Mouse (Mus musculus): ENCODE data around the gene Rassf10.
"Not testable (repeated sequence)": the region's sequence is repeated elsewhere in the genome, so short reads cannot be mapped to it uniquely, and the experiment has no call there.

Gene Rassf10

GRCm38 (mm10) chr7:112953777-112954291, at the start of gene Rassf10:
TSS of gene Rassf10 (plus strand) at chr7:112953962.
- no peak for DNase-seq (ENCODE audit: low read depth)

- no peak for DNase-seq (ENCODE audit: low read depth)
These were observed 46.9 kb upstream of the Rassf10 start for GRCm38 (mm10) chr7:112906848-112907247.

- DNase-seq (ENCODE audit: low read depth) = no peak
These were observed 46.3 kb upstream of the Rassf10 start for GRCm38 (mm10) chr7:112907468-112907867.

GRCm38 (mm10) chr7:112909164-112909563, 44.6 kb upstream of the Rassf10 start:
- no peak for DNase-seq (ENCODE audit: low read depth)

GRCm38 (mm10) chr7:112912969-112913368, 40.8 kb upstream of the Rassf10 start:
- no peak for DNase-seq (ENCODE audit: low read depth)

GRCm38 (mm10) chr7:112915571-112915970, 38.2 kb upstream of the Rassf10 start:
- no peak for DNase-seq (ENCODE audit: low read depth)

- DNase-seq (ENCODE audit: low read depth) = no peak
These were observed 36.0 kb upstream of the Rassf10 start for GRCm38 (mm10) chr7:112917613-112918278.

- no peak for DNase-seq (ENCODE audit: low read depth)
These were observed 35.3 kb upstream of the Rassf10 start for GRCm38 (mm10) chr7:112918279-112918991.

- peak; percentile 7 for DNase-seq (ENCODE audit: low read depth)
These were observed 33.9 kb upstream of the Rassf10 start for GRCm38 (mm10) chr7:112919845-112920244.

GRCm38 (mm10) chr7:112922801-112923200, 31.0 kb upstream of the Rassf10 start:
- DNase-seq (ENCODE audit: low read depth) = no peak

- no peak for DNase-seq (ENCODE audit: low read depth)
These were observed 30.1 kb upstream of the Rassf10 start for GRCm38 (mm10) chr7:112923712-112924111.

GRCm38 (mm10) chr7:112930669-112931068, 23.1 kb upstream of the Rassf10 start:
- no peak for DNase-seq (ENCODE audit: low read depth)

- not testable (repeated sequence) for DNase-seq (ENCODE audit: low read depth)
These were observed 17.9 kb upstream of the Rassf10 start for GRCm38 (mm10) chr7:112935876-112936275.

GRCm38 (mm10) chr7:112937089-112937488, 16.7 kb upstream of the Rassf10 start:
- DNase-seq (ENCODE audit: low read depth) = no peak

GRCm38 (mm10) chr7:112938959-112939358, 14.8 kb upstream of the Rassf10 start:
- DNase-seq (ENCODE audit: low read depth) = no peak

GRCm38 (mm10) chr7:112942567-112942966, 11.2 kb upstream of the Rassf10 start:
- no peak for DNase-seq (ENCODE audit: low read depth)

GRCm38 (mm10) chr7:112943056-112943455, 10.7 kb upstream of the Rassf10 start:
- DNase-seq (ENCODE audit: low read depth) = no peak

GRCm38 (mm10) chr7:112946706-112947105, 7.1 kb upstream of the Rassf10 start:
- DNase-seq (ENCODE audit: low read depth) = no peak

- no peak for DNase-seq (ENCODE audit: low read depth)
These were observed 765 bp downstream of the Rassf10 start for GRCm38 (mm10) chr7:112954351-112955102.

- DNase-seq (ENCODE audit: low read depth) = no peak
These were observed 1.5 kb downstream of the Rassf10 start for GRCm38 (mm10) chr7:112955103-112955827.

- no peak for DNase-seq (ENCODE audit: low read depth)
These were observed 2.2 kb downstream of the Rassf10 start for GRCm38 (mm10) chr7:112955955-112956354.

- no peak for DNase-seq (ENCODE audit: low read depth)
These were observed 3.2 kb downstream of the Rassf10 start for GRCm38 (mm10) chr7:112956961-112957360.

Data from naive thymus-derived CD4-positive, alpha-beta T cell, adult 2 months (primary cell).